Mouse (Mus musculus) heart, postnatal 25 days (tissue): Measurements from ENCODE around the gene Stat6. TPM values are rescaled to one million over a fixed set of nuclear protein-coding genes. Genes with fewer than 3 reads are reported as not detected.

Experiments
- DNase-seq: peaks from one replicate; pipeline ENCODE4 v3.0.0; 2022; ENCODE audit warnings: low spot score
- intact Hi-C: fragments of 180-260 bp; cut with DNase I; formaldehyde crosslinking; loops from one replicate; pipeline ENCODE4 v1.15.1; 2025
- total RNA-seq, 2 experiments: library from RNA; stranded (reverse); gene quantifications; 2 replicates each; pipeline ENCODE4 v1.2.3; 2021

The Stat6 gene
- total RNA-seq, 2 experiments from 2014 or later: 45.3 to 47.6 TPM

DNA sequence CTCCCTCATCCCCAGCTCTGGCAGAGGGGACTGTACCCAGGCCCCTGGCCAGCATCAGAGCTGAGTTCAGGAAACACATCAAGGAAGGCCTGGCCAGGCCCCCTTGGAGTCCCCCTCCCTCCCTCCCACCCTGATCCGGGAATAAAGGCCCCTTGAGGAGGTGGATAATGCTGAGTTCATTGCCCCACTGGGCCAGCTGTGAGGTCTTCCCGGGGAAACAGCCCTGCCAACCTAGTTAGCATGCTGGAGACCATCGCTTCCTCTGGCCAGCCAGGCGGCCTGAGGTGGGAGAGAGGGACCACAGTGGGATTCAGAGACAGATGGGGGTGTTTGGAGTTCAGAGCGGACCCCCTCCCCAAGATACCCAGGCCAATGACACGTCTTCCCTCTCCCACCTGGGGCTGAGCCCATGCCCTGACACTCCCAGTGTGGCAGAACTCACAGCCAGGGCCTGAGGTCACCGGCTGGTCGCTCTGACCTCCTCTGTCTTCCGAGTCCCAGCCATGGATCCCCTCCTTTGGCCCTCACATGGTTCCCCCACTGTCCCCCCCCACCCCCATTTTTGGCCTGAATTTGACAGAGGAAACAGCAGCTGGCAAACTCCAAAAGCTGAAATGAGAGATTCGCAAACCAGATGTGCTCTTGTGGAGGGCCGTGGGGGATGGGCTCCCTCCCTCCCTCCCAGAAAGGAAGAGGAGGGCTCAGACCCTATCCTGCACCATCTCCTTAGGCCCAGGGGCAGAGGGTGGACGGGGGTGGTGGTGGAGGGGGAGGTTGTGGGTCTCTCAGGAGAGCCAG is 28.4 kb upstream of the Stat6 start:
- no peak for DNase-seq
- intact Hi-C loops: no loop called here

DNA sequence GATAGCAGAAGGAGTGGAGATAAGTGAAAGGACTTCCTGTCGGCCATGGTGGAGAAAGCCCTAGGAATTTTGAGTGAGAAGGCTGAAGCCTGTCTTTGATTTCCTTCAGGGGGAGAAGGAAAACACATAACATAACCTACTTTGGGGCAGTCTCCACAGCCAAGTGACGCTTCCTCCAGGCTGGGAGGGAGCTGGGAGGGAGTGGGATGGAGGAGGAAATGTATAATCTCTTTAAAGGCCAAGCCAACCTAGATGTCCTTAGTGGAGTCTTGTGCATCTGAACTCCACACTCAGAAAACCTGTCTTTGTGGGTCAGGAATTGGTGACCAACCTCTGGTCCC is 27.8 kb upstream of the Stat6 start:
- intact Hi-C loops: no loop called here
- DNase-seq: no peak

DNA sequence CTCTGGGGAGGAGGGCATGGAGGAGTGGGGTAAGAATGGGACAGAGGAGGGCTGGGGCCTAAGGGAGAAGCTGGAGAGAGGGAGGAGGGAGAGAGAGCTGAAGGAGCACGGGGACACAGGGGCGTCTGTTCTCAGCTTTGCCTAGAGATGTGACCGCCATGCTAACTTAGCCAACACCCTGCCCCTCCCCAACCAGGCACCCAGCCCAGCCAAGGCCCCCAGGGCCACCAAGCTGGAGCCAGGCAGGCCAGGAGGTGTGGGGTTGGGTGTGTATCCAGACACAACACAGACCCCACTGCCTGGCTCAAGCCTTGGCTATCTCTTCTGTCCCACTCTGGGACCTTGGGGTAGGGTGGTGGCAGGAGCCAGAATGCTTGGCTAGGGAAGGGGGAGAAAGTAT is 27.2 kb upstream of the Stat6 start:
- intact Hi-C loops: no loop called here

DNA sequence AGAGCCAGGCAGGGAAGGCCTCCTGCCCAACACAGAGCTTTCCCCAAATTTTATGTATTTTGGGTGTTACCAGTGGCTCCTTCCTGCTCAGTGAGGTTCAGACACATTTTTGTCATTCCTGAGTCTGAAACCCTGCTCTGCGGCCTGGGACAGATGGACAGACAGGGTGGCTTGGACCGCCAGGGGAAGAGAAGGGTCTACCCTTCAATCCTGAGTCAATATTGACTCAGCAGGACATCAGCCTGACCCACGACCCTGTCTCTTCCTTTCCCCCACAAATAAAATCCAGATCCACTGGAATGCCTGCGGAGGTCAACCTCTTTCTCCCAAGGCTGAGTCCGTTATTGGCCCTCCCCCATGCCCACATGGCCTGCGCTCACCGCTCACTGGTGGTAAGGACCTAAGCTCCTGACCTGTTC is 26.5 kb upstream of the Stat6 start:
- no peak for DNase-seq
- intact Hi-C loops: no loop called here

More for the DNA sequence above, 27.2 kb upstream of the Stat6 start:
- peak; percentile 75 for DNase-seq

DNA sequence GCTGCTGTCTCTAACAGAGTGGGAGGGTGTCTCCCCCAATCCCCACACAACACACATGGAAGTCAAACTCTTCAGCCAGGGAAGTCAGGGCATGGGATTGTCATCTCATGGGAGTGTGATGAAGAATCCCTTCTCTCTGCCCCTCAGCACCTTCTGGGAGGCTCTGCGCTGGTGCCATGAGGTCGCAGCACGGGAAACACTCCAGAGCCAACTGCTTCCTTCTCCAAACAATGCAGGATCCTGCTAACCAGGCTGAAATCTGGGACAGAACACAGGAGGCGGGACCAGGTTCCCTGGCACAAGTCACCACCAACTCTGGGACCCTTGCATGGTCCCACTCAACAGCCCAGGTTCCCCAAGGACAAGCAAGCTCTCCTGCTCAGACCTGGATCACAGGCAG is 25.5 kb upstream of the Stat6 start:
- no peak for DNase-seq
- intact Hi-C loops: no loop called here

DNA sequence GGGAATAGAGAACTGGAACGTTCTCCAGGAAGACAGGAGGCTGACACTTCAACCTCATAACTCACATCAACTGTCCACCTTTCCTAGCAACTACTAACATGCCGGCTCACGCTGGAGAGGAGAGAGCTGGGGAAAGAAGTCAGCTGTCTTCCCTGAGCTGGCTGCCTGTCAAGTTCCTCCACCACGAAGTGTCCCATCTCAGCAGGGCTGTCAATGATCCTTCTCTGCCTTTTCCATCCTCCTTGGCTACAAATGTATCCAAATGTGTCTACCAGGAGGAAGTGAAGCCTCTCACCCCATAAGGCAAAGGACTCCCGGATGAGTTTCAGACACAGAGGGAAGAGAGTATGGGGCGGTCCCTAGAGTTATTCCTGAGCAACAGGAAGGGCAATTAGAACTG is 24.6 kb upstream of the Stat6 start:
- no peak for DNase-seq
- intact Hi-C loops: no loop called here

DNA sequence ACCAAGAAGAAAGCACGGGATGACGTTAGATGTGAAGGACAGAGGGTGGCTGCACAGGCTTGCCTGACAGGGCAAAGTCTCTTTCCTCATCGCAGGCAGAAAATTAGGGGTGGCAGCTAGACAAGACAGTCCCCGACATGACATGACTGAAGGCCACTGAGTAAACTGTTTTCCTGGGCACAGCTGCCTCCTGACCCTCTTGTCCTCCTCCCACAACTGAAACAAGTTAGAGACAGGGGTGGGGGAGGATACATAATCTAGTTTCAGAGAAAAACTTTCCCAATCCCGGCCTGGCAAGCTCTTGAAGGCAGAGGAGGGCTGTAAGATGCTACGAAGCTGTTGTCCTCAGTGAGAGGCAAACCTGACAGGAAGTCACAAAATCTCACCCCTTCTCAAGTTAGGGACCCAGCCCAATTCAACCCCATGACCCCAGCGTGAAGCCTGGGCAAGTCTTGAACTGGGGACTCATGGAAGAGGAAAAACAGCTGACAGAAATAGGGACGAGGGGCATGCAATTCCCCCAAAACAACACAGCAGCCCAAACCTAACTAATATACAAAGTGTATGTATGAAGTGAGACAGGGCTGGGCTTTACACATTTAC is 23.6 kb upstream of the Stat6 start:
- DNase-seq: no peak
- intact Hi-C loops: no loop called here

DNA sequence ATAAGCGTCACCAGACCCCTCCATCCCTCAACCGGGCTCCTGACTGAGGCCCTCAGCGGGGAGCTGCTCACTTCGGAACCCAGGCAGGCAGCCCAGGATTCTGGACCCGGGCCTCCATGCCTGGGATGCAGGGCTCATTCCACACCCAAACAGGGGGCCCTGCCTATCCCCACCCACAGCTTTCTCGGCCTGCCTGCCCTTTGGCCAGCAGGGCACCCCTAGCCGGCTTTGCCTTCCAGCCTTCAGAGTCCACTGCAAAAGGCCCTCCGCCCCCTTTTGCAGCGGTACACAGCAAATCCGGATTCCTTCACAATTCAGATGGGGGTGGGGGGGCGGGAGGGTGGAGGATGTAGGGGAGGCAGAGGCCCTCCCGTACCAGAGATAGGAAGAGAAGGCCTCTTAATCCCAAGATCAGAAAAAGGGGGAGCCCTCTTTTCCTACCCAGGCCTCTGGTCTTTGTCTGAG is 22.8 kb upstream of the Stat6 start:
- no peak for DNase-seq
- intact Hi-C loops: no loop called here

DNA sequence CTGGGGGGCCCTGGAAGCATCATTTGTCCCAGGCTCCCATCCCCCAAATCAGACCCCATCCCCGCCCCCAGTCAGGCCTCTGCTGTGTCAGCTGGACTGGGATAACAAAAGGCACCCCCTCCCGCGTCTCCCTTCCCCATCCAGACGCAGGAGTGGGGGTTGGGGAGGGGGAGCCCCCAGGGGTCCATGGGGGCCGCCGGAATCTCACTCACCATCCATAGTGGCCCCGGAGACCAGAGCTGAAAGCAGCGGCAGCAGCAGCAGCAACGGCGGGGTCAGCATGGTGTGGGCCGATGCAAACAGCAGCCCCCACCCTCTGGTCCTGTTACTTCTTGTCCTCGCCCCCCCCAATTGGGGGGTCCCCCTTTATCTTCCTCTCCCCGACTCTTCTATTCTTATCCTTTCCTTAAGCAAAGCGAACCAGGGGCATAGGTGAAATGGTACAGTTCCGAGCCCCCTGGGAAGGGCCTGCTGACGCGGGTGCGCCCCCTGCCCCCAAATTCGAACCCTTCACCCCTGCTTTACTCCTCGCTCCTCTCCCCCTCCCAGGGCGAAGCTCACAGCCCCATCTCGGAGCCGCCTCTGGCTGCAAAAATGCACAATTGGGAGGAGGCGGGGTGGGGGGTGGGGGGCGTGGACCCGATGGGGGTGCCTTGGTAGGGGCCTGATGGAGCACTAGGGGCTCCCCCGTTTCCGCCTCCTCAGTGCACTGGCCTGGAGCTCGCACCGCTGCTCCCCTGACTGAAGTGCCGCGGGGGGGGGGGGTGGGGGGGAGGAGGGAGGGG is 22.2 kb upstream of the Stat6 start, which contains the start of gene Lrp1:
Lrp1 (minus strand) TSS at position 743 of the 785 bp plus-strand sequence.
- intact Hi-C loops: no loop called here
- DNase-seq: no peak

DNA sequence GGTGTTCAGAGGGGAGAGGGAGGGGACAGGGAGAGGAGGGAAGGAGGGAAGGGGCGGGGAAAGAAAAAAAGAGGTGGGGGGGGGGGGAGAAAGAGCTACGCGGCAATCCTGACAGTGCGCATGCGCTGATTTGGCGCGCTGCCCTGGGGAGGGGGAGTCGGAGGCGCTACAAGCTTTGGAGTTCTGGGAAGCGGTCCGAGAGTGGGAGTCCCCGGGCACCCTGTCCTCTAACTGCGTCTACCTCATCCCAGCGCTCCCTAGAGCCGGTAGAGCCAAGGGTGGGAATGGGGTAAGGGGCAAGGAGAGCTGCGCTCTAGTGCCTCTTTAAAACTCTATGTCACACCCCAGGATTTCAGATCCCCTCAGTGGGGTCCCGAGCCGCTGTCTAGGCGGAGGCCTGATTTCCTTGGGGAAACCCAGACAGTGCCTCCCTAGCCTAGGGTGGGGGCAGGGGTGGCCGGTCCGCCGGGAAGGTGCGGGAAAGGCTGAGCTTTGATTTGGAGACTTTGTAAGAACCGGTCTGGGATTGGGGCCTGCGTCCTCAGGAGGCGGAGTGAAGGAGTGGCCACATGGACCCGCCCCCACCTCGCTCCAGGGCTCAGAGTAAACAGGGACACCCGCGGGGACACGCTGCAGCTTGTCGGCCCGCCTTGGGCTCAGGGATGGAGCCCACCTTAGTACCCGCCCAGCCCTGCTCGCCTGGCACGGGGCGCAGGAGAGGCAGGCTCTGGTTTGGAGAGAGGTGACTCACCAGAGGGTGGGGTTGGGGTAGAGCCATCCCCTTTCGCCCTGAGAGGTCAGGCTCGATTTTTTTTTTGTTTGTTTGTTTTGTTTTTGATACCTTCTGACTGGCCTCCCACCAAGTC is 21.4 kb upstream of the Stat6 start:
- intact Hi-C loops: loop anchor here (2.0 kb wide), 1 partner anchor 53 kb away; no protein-coding TSS in a partner anchor
- DNase-seq: peak; percentile 92

DNA sequence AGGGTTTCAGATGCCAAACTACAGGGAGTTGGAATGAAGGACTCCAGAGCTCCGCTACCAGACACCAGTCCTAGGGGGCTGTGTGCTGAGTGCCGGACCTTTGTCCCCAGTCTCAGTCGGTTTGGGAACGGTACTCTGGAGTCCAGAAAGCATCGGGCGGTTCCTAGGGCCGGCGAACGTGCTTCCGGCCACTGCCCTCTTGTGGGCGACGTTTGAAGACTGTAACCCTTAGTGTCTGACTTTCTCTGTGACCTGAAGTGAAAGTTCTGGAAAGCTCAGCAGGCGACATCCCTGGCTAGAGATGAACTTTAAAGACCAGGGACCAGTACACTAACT is 20.8 kb upstream of the Stat6 start:
- DNase-seq: peak; percentile 67
- intact Hi-C loops: loop anchor here (2.0 kb wide), 1 partner anchor 53 kb away; no protein-coding TSS in a partner anchor

DNA sequence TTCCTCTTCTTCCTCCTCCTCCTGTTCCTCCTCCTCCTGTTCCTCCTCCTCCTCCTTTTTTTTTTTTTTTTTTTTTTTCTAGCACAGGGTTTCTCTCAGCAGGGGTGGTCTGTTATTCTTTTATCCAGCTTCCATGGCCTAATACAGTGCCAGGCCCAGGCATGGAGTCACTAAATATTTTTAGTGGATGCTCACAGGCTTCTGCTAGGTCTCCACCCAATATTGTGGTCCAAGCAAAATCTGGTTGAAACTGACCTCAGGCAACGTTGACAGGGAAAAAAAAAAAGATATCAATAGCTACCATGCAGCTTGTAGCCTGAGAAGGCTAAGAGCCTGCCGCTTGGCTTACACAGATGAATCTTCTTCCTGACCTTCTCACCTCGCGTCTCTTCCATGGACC is 20.1 kb upstream of the Stat6 start:
- intact Hi-C loops: loop anchor here (2.0 kb wide), 1 partner anchor 54 kb away; no protein-coding TSS in a partner anchor
- DNase-seq: no peak

DNA sequence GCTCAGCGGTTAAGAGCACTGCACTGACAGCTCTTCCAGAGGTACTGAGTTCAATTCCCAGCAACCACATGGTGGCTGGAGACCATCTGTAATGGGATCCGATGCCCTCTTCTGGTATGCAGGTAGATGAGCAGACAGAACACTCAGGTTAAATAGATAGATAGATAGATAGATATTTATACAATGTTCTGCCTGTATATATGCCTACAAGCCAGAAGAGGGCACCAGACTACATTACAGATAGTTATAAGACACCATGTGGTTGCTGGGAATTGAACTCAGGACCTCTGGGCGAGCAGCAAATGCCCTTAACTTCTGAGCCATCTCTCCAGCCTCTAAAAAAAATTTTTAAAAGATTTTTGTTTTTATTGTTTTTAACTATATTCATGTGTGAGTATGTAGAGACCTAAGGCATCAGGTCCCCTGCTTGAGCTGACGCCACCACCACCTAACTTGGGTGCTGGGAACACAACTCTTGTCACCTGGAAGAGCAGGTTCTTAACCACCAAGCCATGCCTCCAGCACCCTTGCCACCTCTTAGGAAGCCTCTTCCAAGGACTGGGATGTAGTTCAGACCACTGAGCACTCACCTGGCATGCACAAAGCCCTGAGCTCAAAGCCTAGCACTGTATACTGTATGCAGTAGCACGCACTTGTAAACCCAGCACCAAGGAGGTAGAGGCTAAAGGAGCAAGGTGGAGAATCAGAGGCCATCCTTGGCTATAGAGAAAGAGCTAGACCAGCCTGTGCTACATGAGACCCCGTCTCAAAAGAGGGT is 19.2 kb upstream of the Stat6 start:
- intact Hi-C loops: loop anchor here (2.0 kb wide), 1 partner anchor 55 kb away; no protein-coding TSS in a partner anchor
- DNase-seq: no peak

DNA sequence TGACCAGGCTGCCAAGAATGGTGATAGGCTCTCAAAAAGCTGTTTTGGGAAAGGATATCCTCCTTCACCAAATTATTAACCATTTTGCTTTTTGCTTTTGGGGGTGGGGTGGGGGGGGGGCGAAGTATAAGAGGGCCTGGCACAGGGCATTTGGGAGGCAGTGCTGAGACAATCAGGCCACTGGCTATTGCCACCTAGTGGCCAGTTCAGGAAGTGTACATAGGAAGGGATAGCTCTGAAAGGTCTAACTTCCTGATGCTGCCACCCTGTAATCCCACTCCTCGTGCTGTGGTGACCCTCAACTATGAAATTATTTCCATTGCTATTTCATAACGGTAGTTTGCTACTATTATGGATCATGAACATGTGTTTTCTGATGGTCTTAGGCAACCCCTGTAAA is 16.4 kb upstream of the Stat6 start:
- DNase-seq: no peak
- intact Hi-C loops: no loop called here

DNA sequence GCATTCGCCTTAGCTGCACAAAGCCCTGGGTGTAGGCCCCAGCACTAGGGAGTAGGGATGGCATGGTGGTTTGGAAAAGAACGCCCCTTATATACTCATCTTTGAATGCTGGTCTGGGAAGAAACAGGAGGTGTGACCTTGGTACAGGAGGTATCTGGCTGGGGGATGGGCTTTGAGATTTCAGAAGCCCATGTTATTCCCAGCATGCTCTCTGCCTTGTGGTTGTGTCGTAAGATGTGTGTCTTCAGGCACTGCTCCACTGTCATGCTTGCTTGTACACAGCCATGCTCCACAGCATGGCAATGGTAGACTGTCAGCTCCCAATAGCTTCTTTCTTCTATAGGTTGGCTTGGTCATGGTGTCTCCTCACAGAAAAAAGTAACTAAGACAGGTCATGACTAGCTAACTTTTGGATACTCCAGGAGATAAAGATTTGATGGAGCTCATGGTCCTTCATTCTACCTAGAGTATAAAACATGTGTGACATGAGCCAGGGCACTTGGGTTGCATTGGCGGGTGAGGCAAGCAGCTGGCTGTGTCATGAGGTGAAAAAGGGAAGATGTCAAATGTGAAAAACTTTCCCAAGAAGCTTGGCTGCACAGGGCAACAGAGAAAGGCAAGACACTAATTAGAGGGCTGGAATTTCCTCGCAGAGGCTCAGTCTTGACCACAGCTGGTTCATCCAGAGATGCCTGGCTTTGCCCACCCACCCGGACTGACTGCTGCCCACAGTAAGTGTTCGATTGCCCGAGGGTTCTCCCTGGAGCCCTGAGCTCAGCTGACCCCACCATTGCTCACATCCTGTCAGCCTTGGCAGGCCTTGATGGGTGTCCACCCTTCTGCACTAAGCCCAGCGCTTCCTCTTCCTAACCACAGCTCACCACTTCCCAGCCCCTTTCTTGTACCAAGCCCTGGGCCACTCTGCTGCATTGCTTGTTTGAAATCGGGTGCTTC is 11.2 kb upstream of the Stat6 start:
- DNase-seq: peak; percentile 52
- intact Hi-C loops: no loop called here

DNA sequence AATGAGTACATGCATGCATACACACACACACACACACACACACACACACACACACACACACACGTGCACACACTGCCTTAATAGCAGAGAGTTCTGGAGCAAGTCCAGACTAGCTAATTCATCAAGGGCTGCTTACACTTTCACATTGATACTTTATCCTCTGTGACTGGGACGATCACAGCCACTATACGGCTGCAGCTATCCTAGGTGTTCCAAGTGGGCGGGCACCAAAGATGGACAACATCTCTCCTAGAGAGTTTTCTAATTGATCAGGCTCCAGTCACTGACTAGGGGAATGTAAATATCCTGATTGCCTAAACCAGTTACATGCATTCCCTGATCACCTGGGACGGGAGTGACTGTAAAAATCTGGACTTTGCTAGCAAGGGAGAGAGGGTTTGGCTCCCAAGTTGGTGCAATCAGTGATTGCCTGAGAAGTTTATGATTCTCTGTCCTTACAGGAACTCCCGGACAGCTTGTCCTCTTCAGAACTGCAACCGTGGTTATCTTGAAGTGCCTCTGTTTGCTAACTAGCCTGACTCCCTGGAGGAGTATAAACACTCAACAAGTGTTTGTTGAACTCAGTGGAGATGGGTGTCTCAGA is 10.0 kb upstream of the Stat6 start:
- intact Hi-C loops: no loop called here

DNA sequence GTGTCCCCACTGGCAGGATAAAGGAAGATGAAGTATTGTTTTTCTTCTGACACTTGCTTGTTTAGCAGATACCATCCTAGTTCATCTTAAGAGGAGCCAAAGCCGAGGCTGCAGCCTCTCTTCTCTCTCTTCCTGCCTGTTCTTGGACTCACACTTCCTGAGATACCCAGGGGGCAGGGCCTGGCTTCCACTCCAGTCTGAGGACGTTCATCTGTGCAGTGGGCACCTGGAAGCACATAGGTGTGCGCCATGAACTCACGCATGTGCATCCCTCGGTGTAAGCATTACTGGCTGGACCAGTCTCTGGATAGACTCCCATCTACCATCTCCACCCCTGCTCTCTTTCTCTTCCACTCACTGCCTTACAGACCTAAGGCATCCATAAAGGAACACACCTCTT is 2.4 kb upstream of the Stat6 start:
- no peak for DNase-seq
- intact Hi-C loops: loop anchor here (5.0 kb wide), 2 partner anchors 97 to 297 kb away; partner anchors contain the start of gene Zbtb39

More for the DNA sequence above, 10.0 kb upstream of the Stat6 start:
- DNase-seq: no peak
